Mouse (Mus musculus): ENCODE results near the gene Fam129c.
A peak's percentile ranks its signal among the peaks of the same experiment; 100 is the strongest.

The Fam129c gene

DNA sequence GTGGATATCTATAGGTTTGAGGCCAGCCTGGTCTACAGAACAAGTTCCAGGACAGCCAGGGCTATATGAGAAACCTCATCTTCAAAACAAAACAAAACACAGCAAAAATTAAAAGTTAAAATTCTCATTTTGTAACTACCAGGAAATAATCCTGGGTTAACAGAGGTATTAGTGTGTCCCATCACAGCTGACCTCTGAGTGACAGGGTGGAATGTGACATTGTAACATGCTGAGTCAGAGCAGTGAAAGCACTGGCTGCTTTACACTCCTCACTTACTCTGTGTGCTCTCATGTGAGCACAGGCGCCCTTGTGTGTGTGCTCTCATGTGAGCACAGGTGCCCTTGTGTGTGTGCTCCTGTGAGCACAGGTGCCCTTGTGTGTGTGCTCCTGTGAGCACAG, 22.4 kb upstream of the Fam129c start:
- no peak for DNase-seq

GRCm38 (mm10) chr8:71577856-71578387, 19.5 kb upstream of the Fam129c start:
- DNase-seq: no peak

DNA sequence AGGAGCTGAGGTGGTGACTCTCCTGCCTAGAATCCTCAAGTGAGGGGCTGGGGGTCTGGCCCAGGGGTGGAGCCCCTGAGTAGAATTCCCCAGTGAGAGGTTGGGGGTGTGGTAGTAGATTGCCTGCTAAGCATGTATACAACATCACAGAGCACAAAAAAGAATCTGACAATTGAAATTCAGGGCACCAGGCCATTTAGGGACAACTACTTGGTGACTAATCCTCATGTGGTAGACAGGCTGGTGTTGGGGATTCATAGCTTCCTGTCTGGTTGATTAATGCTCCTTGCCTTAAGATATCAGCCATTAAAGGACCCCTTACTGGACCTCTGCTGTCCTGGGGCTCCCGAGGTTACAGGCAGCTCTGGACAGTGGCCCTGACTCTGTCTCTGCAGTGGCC, 18.4 kb upstream of the Fam129c start:
- no peak for DNase-seq

DNA sequence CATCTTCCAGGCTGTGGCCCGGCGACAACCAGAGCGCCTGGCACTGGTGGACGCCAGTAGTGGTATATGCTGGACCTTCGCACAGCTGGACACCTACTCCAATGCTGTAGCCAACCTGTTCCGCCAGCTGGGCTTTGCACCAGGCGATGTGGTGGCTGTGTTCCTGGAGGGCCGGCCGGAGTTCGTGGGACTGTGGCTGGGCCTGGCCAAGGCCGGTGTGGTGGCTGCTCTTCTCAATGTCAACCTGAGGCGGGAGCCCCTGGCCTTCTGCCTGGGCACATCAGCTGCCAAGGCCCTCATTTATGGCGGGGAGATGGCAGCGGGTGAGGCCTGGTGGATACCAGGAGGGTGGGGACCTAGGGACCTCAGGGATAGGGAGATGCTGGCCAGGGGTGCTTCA, 18.0 kb upstream of the Fam129c start:
- no peak for DNase-seq

- DNase-seq: no peak
Observed at GRCm38 (mm10) chr8:71580201-71580600, 17.2 kb upstream of the Fam129c start.

GRCm38 (mm10) chr8:71586891-71587290, 10.6 kb upstream of the Fam129c start:
- DNase-seq: peak; percentile 72

GRCm38 (mm10) chr8:71588762-71589161, 8.7 kb upstream of the Fam129c start:
- no peak for DNase-seq

GRCm38 (mm10) chr8:71591017-71591416, 6.4 kb upstream of the Fam129c start:
- DNase-seq: no peak

DNA sequence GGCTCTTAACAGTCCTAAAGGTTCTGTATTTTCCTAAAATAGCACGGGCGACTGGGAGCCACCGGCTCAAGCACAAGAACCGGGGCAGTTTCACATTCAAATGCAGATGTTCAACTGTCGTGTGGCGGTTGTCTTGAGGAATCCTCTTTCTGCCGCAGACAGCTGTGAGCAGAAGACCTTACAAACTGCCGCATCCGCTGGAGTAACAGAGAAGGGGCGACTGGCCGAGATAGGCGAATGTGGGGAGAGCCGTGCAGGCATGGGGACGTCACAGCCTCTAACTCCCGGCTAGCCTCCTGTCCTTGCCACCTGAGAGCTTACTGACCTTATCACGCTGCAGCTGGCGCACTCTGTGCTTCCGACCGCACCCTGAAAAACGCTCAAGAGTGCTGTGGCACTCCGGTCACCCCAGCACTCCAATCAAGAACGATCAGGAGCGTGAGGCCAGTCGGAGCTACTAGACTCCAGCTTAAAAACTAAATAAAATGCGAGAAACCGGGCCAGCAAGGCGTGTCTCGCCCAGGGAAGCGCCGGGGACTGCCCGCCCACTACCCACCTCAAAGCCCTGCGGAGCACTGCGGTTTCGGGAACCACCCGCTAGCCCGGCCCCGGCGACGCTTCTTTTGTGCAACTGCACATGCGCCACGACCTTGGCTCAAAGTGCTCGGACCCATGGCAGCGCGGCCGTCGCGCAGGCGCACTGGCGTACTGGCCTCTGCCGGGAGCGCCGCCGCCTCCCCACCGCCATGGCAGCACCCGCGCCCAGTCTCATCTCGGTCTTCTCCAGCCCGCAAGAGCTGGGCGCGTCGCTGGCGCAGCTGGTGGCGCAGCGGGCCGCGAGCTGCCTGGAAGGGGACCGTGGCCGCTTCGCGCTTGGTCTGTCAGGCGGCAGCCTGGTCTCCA, 5.7 kb upstream of the Fam129c start, which contains the start of gene Pgls:
TSS of gene Pgls (plus strand) at position 706 of the 903 bp plus-strand sequence.
- DNase-seq: peak; percentile 96

- DNase-seq: peak; percentile 86
Observed at GRCm38 (mm10) chr8:71592374-71593170, 4.9 kb upstream of the Fam129c start.

DNA sequence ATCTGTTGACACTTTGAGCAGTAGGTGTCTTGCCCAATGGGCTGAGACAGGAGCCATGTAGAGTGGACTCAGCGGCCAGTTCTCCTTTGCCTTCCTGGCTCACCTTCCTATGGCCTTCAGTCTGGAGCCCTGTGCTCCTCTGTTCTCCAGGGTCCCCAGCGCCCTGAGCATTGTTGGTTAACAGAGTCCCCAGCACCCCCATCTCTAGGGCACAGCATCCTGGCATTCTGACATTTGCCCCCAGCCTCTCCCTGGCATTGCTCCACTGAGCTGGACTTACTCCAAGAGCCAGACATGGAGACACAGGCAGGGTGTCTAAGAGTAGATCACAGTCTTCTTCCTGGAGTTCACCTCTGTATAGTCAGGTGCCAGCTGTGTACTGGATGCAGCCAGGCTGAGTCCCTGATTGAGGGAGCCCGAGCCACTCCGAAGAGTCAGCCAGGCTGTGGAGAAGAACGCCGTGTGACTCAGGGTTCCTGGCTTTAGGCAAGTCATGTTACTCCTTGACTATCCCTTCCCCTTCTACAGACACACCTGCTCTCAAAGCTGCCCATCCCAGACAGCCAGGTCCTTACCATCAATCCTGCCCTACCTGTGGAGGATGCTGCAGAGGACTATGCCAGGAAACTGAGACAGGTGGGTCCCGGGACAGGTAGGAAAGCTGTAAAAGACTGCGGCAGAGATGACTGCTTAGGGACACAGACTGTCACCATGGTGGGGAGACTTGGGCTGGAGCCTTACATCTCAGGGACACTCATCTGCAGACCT, 3.7 kb upstream of the Fam129c start:
- no peak for DNase-seq

DNA sequence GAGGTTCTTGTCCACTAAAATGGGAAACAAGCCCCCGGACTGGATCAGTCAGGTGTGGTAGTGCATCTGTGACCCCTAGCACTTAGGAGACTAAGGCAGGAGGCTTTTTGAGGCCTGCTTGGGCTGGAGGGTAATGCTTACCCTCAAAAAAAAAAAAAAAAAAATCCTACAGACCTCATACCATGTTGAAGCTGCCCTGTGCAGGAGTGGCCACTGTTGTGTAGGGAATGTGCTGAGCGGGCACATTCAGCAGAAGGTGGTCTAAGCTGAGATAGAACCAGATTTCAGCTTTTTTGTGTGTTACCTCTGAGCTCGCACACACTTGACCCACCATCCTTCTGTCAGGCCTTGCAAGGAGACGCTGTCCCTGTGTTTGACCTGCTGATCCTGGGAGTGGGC, 3.1 kb upstream of the Fam129c start:
- DNase-seq: no peak

- DNase-seq: peak; percentile 89
Observed at GRCm38 (mm10) chr8:71595862-71596261, 1.6 kb upstream of the Fam129c start.

DNA sequence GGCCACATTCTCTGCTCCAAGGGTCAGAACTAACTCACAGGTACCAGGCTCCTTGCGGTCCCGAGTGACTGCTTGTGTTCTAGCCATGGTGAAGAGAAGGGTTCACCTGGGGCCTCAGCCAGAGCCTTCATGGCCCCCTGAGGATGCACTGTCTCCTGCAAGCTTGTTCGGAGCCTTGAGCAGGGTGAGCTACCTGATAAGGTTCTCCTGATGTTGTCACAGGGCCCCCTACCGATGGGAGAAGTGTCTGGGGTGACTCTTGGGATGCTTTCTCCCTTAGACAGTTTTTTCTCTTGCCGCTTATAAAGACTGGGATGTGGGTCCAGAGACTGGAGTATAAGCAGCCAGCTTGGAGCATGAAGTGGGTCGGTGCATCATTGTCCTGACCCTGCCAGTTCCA, 1.1 kb upstream of the Fam129c start:
- DNase-seq: no peak

DNA sequence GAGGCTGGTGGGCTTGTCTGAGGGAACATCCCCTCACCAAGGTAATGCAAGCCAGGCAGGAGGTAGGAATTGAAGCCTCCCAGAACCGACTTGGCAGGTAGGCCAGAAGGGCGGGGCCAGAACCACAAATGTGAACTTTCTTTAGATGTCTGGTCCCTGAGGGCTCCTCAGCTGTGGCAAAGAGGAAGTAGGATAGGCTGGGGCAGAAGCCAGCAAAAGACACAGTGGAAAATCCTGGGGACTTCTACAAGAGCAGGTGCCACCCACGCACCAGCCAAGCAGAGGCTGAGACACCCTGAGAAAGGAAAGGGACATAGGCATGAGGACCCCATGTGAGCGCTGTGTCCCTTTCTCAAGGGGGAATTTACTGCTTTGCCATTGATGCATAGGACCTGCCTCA, 650 bp upstream of the Fam129c start:
- DNase-seq: no peak

GRCm38 (mm10) chr8:71598375-71598774, 927 bp downstream of the Fam129c start:
- DNase-seq: no peak

GRCm38 (mm10) chr8:71598841-71599240, 1.4 kb downstream of the Fam129c start:
- DNase-seq: no peak

GRCm38 (mm10) chr8:71601939-71602665, 4.7 kb downstream of the Fam129c start:
- DNase-seq: no peak

DNA sequence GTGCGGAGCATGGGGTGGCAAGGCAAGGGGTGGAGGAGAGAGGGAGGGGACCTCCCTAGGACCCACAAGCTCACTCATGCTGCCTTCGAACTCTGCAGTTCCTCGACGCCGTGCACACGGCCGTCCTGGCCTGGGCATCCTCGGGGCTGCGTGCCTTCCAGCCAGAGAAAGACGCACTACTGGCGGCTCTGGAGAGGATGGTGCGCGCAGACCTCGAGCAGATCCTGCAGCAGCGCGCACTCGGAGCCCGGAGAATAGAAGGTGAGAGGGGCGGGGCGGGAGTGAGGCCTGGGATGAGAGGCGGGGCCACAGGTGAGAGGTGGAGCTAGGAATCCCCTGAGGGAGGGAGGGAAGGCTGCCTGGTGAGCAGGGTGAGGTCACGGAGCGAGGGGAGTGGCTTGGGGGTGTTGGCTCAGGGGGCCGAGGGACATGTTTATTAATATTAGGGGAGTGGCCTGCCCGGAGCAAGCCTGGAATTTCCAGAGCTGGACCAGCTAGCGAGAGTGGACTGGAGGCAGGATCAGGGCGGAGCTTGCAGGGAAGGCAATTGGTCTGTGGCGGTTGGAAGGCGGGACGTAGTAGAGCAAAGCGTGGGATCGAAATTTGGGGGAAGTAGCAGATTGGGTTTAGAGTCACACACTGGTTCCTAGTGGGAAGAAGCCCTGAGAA, 5.4 kb downstream of the Fam129c start:
- DNase-seq: peak; percentile 93

DNA sequence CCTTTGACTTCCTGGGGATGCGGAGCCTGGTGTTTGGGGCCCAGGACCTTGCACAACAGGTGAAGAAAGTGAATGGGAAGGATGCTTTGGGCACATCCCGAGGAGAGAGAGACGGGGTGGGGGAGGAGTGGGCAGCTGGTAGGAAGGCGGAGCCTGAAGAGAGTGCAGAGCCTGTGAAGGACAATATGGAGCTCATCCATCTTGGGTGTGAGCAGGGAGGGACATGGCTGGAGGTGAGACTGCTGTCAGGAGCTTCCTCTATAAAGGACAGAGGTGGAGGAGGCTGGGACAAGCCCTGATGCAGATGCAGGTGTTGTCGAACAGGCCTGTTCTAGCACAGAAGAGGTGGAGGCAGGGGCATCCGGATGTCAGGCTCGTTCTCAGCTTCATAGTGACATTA, 6.6 kb downstream of the Fam129c start:
- DNase-seq: no peak

- DNase-seq: peak; percentile 99
Observed at GRCm38 (mm10) chr8:71610822-71611651, 13.6 kb downstream of the Fam129c start, which contains the start of gene Colgalt1. Gene Colgalt1 (plus strand): TSS chr8:71610998.
